ENCODE assay signal across 17 mouse cellular contexts in genomic region chr13:98544051-98544450, GRCm38 (mm10). TPM values are rescaled to one million over a fixed set of nuclear protein-coding genes. Genes with fewer than 3 reads are reported as not detected.
"Had no signal": no experiment of that assay in that cellular context is flagged by ENCODE, and none has a peak within 500 bp of the region (broad histone marks: within the 10 kb centered on the region; RNA-seq: fewer than 3 reads in every experiment).

No protein-coding gene starts in this region.

- H3K4me1 ChIP-seq: neural tube, embryonic 15.5 days; stomach, embryonic 15.5 days had no signal

- H3K9ac ChIP-seq: neural tube, embryonic 15.5 days; stomach, embryonic 15.5 days had no signal

- H3K27me3 ChIP-seq: neural tube, embryonic 15.5 days; stomach, embryonic 15.5 days had no signal

- H3K4me2 ChIP-seq: neural tube, embryonic 15.5 days; stomach, embryonic 15.5 days had no signal

- H3K36me3 ChIP-seq: neural tube, embryonic 15.5 days; stomach, embryonic 15.5 days had no signal

- H3K4me3 ChIP-seq: neural tube, embryonic 15.5 days; stomach, embryonic 15.5 days had no signal

- H3K9me3 ChIP-seq: neural tube, embryonic 15.5 days; stomach, embryonic 15.5 days had no signal

- DNase-seq: retina, postnatal 1 day; right cerebral cortex, adult 18-20 months; right cerebral cortex, postnatal 14 days; right cerebral cortex, postnatal 25 days; right cerebral cortex, postnatal 4 days; spleen, adult 18-20 months; thymus, adult 18-20 months; thymus, adult 2 months; thymus, postnatal 14 days; thymus, postnatal 25 days; thymus, postnatal 36 days; thymus, postnatal 4 days had no signal

- H3K27ac ChIP-seq: neural tube, embryonic 15.5 days; stomach, embryonic 15.5 days; stomach, postnatal 0 days had no signal

RNA-seq across cellular contexts. Expression of gene Gm10320, which starts 52.2 kb away (rescaled TPM):
- total RNA-seq: neutrophil, adult 5-6 weeks had no signal
- polyA plus RNA-seq: testis, adult 2 months had no signal
